Mouse (Mus musculus): ENCODE results near the gene Scrn2.

Gene Scrn2

DNA sequence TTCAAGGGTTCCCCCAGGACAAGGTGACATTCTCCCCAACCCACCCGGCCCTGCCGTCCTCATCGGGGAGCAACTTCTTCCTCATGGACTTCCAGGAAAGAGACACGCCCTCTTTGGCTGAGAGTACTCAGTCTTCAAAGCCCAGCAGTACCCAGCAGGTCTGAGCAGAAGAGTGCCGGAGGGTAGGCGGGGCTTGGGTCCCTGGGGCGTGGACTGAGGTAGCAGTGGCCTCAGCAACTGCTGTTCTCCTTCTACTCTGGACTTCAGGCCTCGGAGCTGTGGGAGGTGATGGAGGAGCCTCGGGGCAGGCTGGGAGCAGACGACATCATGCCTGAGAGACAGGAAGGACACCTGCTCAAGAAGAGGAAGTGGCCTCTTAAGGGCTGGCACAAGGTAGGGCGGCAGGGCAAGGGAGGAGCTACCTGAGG, 22.5 kb downstream of the Scrn2 start:
- peak; percentile 53 to 61 for DNase-seq

GRCm38 (mm10) chr11:97063274-97063920, 33.7 kb downstream of the Scrn2 start:
- no peak for DNase-seq

GRCm38 (mm10) chr11:97063921-97064295, 34.2 kb downstream of the Scrn2 start:
- DNase-seq, result no peak

- no peak for DNase-seq
These were observed 36.0 kb downstream of the Scrn2 start for GRCm38 (mm10) chr11:97065538-97066295.

- DNase-seq, result no peak
These were observed 37.1 kb downstream of the Scrn2 start for GRCm38 (mm10) chr11:97066656-97067360.

DNA sequence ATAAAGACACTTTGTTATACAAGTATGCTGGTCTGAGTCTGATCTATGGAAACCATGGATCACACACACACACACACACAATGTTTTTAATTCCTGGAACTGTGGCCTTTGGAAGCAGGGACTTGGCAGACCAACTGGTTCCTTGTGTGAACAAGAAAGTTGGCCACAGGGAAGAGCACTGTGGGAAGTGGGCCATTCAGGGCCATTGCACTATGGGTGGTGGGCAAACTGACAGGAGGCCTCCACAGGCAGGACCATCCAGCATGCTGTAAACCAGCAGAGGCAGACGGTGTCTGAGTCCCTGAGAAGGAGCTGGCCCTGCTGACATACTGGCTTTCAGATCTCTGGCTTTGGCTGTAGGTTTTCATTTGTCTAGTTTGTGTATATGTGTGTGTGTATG, 39.6 kb downstream of the Scrn2 start:
- no peak for DNase-seq

GRCm38 (mm10) chr11:97069770-97070169, 40.0 kb downstream of the Scrn2 start:
- DNase-seq, result no peak

DNA sequence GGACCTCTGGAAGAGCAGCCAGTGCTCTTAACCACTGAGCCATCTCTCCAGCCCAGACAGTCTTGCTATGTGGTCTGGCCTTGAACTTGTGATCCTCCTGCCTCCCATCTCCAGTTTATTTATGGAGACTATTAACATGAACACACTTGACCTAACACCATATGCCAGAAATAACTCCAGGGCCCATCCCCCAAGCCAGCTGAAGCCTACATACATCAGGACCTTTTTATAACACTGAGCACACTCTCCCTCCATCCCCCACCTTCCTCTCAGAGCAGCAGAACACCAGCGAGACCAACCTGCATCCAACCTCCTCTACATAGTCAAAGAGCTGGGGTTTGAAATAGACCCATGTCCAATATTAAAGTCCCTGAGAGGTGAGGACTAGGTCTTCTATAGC, 41.4 kb downstream of the Scrn2 start:
- no peak for DNase-seq

- peak; percentile 31 to 42 for DNase-seq
These were observed 42.8 kb downstream of the Scrn2 start for GRCm38 (mm10) chr11:97072533-97072932.

- no peak for DNase-seq
These were observed 44.5 kb downstream of the Scrn2 start for GRCm38 (mm10) chr11:97074235-97074634.

- DNase-seq, result no peak
These were observed 49.0 kb downstream of the Scrn2 start for GRCm38 (mm10) chr11:97078751-97079150.

GRCm38 (mm10) chr11:97080291-97080690, 50.6 kb downstream of the Scrn2 start:
- no peak for DNase-seq

- peak; percentile 34 to 38 for DNase-seq
These were observed 53.2 kb downstream of the Scrn2 start for GRCm38 (mm10) chr11:97082977-97083376.
